In genomic region chr17:34894074-34894597, GRCm38 (mm10) we compare ENCODE assay signal across 1 mouse cellular context.
TF ChIP-seq lines count a peak whose summit lies in the region.

No protein-coding gene starts in this region.

TF ChIP-seq in myocyte, 11 proteins besides CTCF, POLR2A, EP300 and RAD21 (continued from another document):
- TF ChIP-seq TCF3 (IDR thresholded peaks at IDR 0.05; ENCODE audit: insufficient read length, low read depth) = peak; percentile 57
- TF ChIP-seq MAX (IDR thresholded peaks at IDR 0.05; ENCODE audit: low read depth) = no peak
- TF ChIP-seq E2F4 (IDR thresholded peaks at IDR 0.05; ENCODE audit: insufficient read depth) = no peak
- peak; percentile 69 for TF ChIP-seq POLR2AphosphoS2 (IDR thresholded peaks at IDR 0.05; ENCODE audit: insufficient read length, low read depth)
- TF ChIP-seq MYOD1 (IDR thresholded peaks at IDR 0.05; ENCODE audit: control insufficient read depth in 1 of 3, insufficient read length in 2 of 3, low read depth in 2 of 3) = peak in 2 of 3 experiments; percentile 93 to 97
